Mouse (Mus musculus): ENCODE data around the gene Clec16a. TPM values are rescaled to one million over a fixed set of nuclear protein-coding genes. Genes with fewer than 3 reads are reported as not detected.

Gene Clec16a
- polyA plus RNA-seq, 1 experiment from 2014 or later = 17.3 TPM

- H3K4me1 ChIP-seq = peaks cover 39% of the 10 kb centered on the region
- H3K27ac ChIP-seq = no peak overlapping the region
- H3K4me3 ChIP-seq = peak overlapping the region; percentile 78; the same call in 1 of the 2 replicates
- H3K4me2 ChIP-seq = peak overlapping the region; percentile 99
- H3K36me3 ChIP-seq = no peaks in the 10 kb centered on the region
- H3K27me3 ChIP-seq (replicated peaks) = no peaks in the 10 kb centered on the region
- 0 out of 2 replicates have a peak overlapping the region, but pooled peaks have one; percentile 27 for H3K9ac ChIP-seq
- no peaks in the 10 kb centered on the region for H3K9me3 ChIP-seq (replicated peaks)
- no peak for ATAC-seq
- 62% methylated on average over 16 of the region's 16 CpGs for WGBS (ENCODE audit: insufficient replicate concordance)
Measured at GRCm38 (mm10) chr16:10540763-10541597, 4.2 kb upstream of the Clec16a start.

- Histone ChIP-seq H3K9me3 (replicated peaks) (no peaks in the 10 kb centered on the region), H3K4me1 (peaks cover 45% of the 10 kb centered on the region), H3K9ac (0 out of 2 replicates have a peak overlapping the region, but pooled peaks have one; percentile 27), H3K4me3 (peak overlapping the region; percentile 78), H3K27me3 (replicated peaks) (no peaks in the 10 kb centered on the region), H3K4me2 (peak overlapping the region; percentile 99), H3K36me3 (no peaks in the 10 kb centered on the region), H3K27ac (no peak overlapping the region)
- ATAC-seq = no peak
- 46% methylated on average over 7 of the region's 7 CpGs for WGBS (ENCODE audit: insufficient replicate concordance)
Measured at GRCm38 (mm10) chr16:10541598-10541930, 3.6 kb upstream of the Clec16a start.

GRCm38 (mm10) chr16:10542266-10542665 lies 2.9 kb upstream of the Clec16a start:
- H3K9ac ChIP-seq = peak overlapping the region; percentile 88
- H3K4me2 ChIP-seq = peak overlapping the region; percentile 99
- peak overlapping the region; percentile 78 for H3K4me3 ChIP-seq
- H3K4me1 ChIP-seq = peaks cover 50% of the 10 kb centered on the region
- H3K27ac ChIP-seq = peak overlapping the region; percentile 76
- H3K9me3 ChIP-seq (replicated peaks) = no peaks in the 10 kb centered on the region
- no peak; the same call in 1 of the 2 replicates for ATAC-seq
- no peaks in the 10 kb centered on the region for H3K36me3 ChIP-seq
- no peaks in the 10 kb centered on the region for H3K27me3 ChIP-seq (replicated peaks)
- WGBS (ENCODE audit: insufficient replicate concordance) = 11% methylated on average over 22 of the region's 22 CpGs

GRCm38 (mm10) chr16:10542698-10543365 lies 2.3 kb upstream of the Clec16a start, which contains the start of gene Dexi:
TSS of gene Dexi (minus strand) at chr16:10543054.
- peak within 1 kb of the TSS; percentile 76 for H3K27ac ChIP-seq
- H3K9me3 ChIP-seq (replicated peaks) = no peaks in the 10 kb centered on the region
- H3K4me2 ChIP-seq = peak within 1 kb of the TSS; percentile 99
- H3K4me1 ChIP-seq = peaks cover 53% of the 10 kb centered on the region
- H3K4me3 ChIP-seq = peak within 1 kb of the TSS; percentile 78
- ATAC-seq = peak; percentile 93
- H3K9ac ChIP-seq = peak within 1 kb of the TSS; percentile 88
- WGBS (ENCODE audit: insufficient replicate concordance) = under 1% methylated on average over 54 of the region's 61 CpGs
- H3K27me3 ChIP-seq (replicated peaks) = no peaks in the 10 kb centered on the region
- no peaks in the 10 kb centered on the region for H3K36me3 ChIP-seq

- 0 out of 2 replicates have a peak overlapping the region, but pooled peaks have one; percentile 93 for H3K9ac ChIP-seq
- H3K9me3 ChIP-seq (replicated peaks) = no peaks in the 10 kb centered on the region
- H3K4me2 ChIP-seq = peak overlapping the region; percentile 87; the same call in 1 of the 2 replicates
- H3K36me3 ChIP-seq = no peaks in the 10 kb centered on the region
- no peak for ATAC-seq
- no peak overlapping the region for H3K27ac ChIP-seq
- H3K4me1 ChIP-seq = peaks cover 42% of the 10 kb centered on the region
- WGBS (ENCODE audit: insufficient replicate concordance) = 63% methylated on average over 3 of the region's 3 CpGs
- H3K27me3 ChIP-seq (replicated peaks) = no peaks in the 10 kb centered on the region
- no peak overlapping the region; the same call in 1 of the 2 replicates for H3K4me3 ChIP-seq
Measured at GRCm38 (mm10) chr16:10546865-10547264, 1.7 kb downstream of the Clec16a start.

- Histone ChIP-seq H3K36me3 (no peaks in the 10 kb centered on the region), H3K9me3 (replicated peaks) (no peaks in the 10 kb centered on the region), H3K27ac (no peak overlapping the region), H3K4me1 (peaks cover 28% of the 10 kb centered on the region), H3K27me3 (replicated peaks) (no peaks in the 10 kb centered on the region), H3K4me3 (no peak overlapping the region), H3K4me2 (no peak overlapping the region), H3K9ac (no peak overlapping the region)
- no peak for ATAC-seq
- WGBS (ENCODE audit: insufficient replicate concordance) = 55% methylated on average over 3 of the region's 3 CpGs
Measured at GRCm38 (mm10) chr16:10548938-10549337, 3.8 kb downstream of the Clec16a start.

- Histone ChIP-seq H3K27me3 (replicated peaks) (no peaks in the 10 kb centered on the region), H3K4me2 (no peak overlapping the region), H3K36me3 (no peaks in the 10 kb centered on the region), H3K4me1 (peaks cover 22% of the 10 kb centered on the region), H3K4me3 (no peak overlapping the region), H3K9ac (no peak overlapping the region), H3K27ac (no peak overlapping the region), H3K9me3 (replicated peaks) (no peaks in the 10 kb centered on the region)
- WGBS (ENCODE audit: insufficient replicate concordance) = 77% methylated on average over 2 of the region's 2 CpGs
- no peak for ATAC-seq
Measured at GRCm38 (mm10) chr16:10549600-10549999, 4.5 kb downstream of the Clec16a start.

- H3K36me3 ChIP-seq = no peaks in the 10 kb centered on the region
- H3K9me3 ChIP-seq (replicated peaks) = no peaks in the 10 kb centered on the region
- no peak overlapping the region for H3K9ac ChIP-seq
- ATAC-seq = no peak
- 70% methylated on average over 4 of the region's 4 CpGs for WGBS (ENCODE audit: insufficient replicate concordance)
- H3K27me3 ChIP-seq (replicated peaks) = no peaks in the 10 kb centered on the region
- peaks cover 12% of the 10 kb centered on the region for H3K4me1 ChIP-seq
- no peak overlapping the region for H3K4me2 ChIP-seq
- H3K27ac ChIP-seq = no peak overlapping the region
- no peak overlapping the region for H3K4me3 ChIP-seq
Measured at GRCm38 (mm10) chr16:10551592-10551991, 6.5 kb downstream of the Clec16a start.

GRCm38 (mm10) chr16:10553858-10554257 lies 8.7 kb downstream of the Clec16a start:
- no peak overlapping the region for H3K27ac ChIP-seq
- ATAC-seq = no peak
- no peak overlapping the region for H3K4me3 ChIP-seq
- WGBS (ENCODE audit: insufficient replicate concordance) = 39% methylated on average over 2 of the region's 2 CpGs
- peaks cover 11% of the 10 kb centered on the region; the same call in 1 of the 2 replicates for H3K4me1 ChIP-seq
- no peaks in the 10 kb centered on the region for H3K9me3 ChIP-seq (replicated peaks)
- no peaks in the 10 kb centered on the region for H3K36me3 ChIP-seq
- no peak overlapping the region for H3K4me2 ChIP-seq
- H3K27me3 ChIP-seq (replicated peaks) = no peaks in the 10 kb centered on the region
- no peak overlapping the region for H3K9ac ChIP-seq

- H3K9me3 ChIP-seq (replicated peaks) = no peaks in the 10 kb centered on the region
- WGBS (ENCODE audit: insufficient replicate concordance) = 83% methylated on average over 8 of the region's 8 CpGs
- peaks cover 18% of the 10 kb centered on the region for H3K36me3 ChIP-seq
- H3K27ac ChIP-seq = no peak overlapping the region
- no peak for ATAC-seq
- 0 out of 2 replicates have a peak, but pooled peaks cover 8% of the 10 kb centered on the region for H3K4me1 ChIP-seq
- no peaks in the 10 kb centered on the region for H3K27me3 ChIP-seq (replicated peaks)
- no peak overlapping the region for H3K9ac ChIP-seq
- no peak overlapping the region for H3K4me3 ChIP-seq
- no peak overlapping the region for H3K4me2 ChIP-seq
Measured at GRCm38 (mm10) chr16:10559991-10560390, 14.9 kb downstream of the Clec16a start.

GRCm38 (mm10) chr16:10565278-10565885 lies 20.2 kb downstream of the Clec16a start:
- Histone ChIP-seq H3K4me3 (no peak overlapping the region), H3K27me3 (replicated peaks) (no peaks in the 10 kb centered on the region), H3K4me2 (no peak overlapping the region), H3K4me1 (no peaks in the 10 kb centered on the region), H3K36me3 (peaks cover 26% of the 10 kb centered on the region), H3K27ac (no peak overlapping the region), H3K9ac (no peak overlapping the region), H3K9me3 (replicated peaks) (no peaks in the 10 kb centered on the region)
- WGBS (ENCODE audit: insufficient replicate concordance) = 31% methylated on average over 4 of the region's 4 CpGs
- ATAC-seq = 0 out of 2 replicates have a peak, but pooled peaks have one; percentile 32

- H3K4me3 ChIP-seq = no peak overlapping the region
- no peak overlapping the region for H3K9ac ChIP-seq
- WGBS (ENCODE audit: insufficient replicate concordance) = 81% methylated on average over 4 of the region's 4 CpGs
- ATAC-seq = no peak
- H3K4me1 ChIP-seq = no peaks in the 10 kb centered on the region
- H3K36me3 ChIP-seq = peaks cover 27% of the 10 kb centered on the region
- no peak overlapping the region for H3K27ac ChIP-seq
- H3K9me3 ChIP-seq (replicated peaks) = no peaks in the 10 kb centered on the region
- no peaks in the 10 kb centered on the region for H3K27me3 ChIP-seq (replicated peaks)
- H3K4me2 ChIP-seq = no peak overlapping the region
Measured at GRCm38 (mm10) chr16:10567153-10567552, 22.0 kb downstream of the Clec16a start.

Measured in liver, embryonic 12.5 days (tissue).